Mouse (Mus musculus) liver, adult 2 months (tissue): ENCODE measurements around the gene Slc44a2.

Source experiments
- CTCF ChIP-seq: fragments of 200-500 bp; IDR thresholded peaks from 2 replicates; pipeline ENCODE4 v1.5.1; 2011; ENCODE audit warnings: low read depth, low read length, control low read depth
- POLR2A ChIP-seq: fragments of 200-500 bp; IDR thresholded peaks from 2 replicates; pipeline ENCODE4 v1.6.1; 2011; ENCODE audit warnings: low read length, control low read depth; ENCODE audit not compliant: insufficient read depth; ENCODE audit errors: extremely low read depth

GRCm38 (mm10) chr9:21340411-21340810 is 19.9 kb downstream of the Slc44a2 start:
- TF ChIP-seq CTCF (no peak), POLR2A (no peak)
